Mouse (Mus musculus) MEL (cell line): Measurements from ENCODE around the gene Ninl.

Source experiments
- CHD1 ChIP-seq: IDR thresholded peaks from 2 replicates; pipeline ENCODE4 v1.6.1; 2012; ENCODE audit warnings: low read depth, mild to moderate bottlenecking, inconsistent platforms, low read length, improper control_type of control experiment
- CTCF ChIP-seq, 3 experiments: IDR thresholded peaks in 2 of 3; conservative IDR thresholded peaks in 1 of 3; 2 replicates each; pipeline ENCODE4 v1.5.1; 2011 to 2012; ENCODE audit warnings: low read length in 3 of 3, low read depth in 2 of 3, mild to moderate bottlenecking in 2 of 3, improper control_type of control experiment in 1 of 3, inconsistent platforms in 1 of 3, mixed read lengths in 1 of 3, moderate library complexity in 1 of 3; ENCODE audit not compliant: control insufficient read depth in 1 of 3, insufficient read depth in 1 of 3, poor library complexity in 1 of 3, severe bottlenecking in 1 of 3
- GABPA ChIP-seq: IDR thresholded peaks from 2 replicates; pipeline ENCODE4 v1.6.1; 2012; ENCODE audit warnings: low read depth, mild to moderate bottlenecking, inconsistent platforms, low read length, improper control_type of control experiment, moderate library complexity
- GATA1 ChIP-seq: IDR thresholded peaks from 2 replicates; pipeline ENCODE4 v1.6.1; 2011; ENCODE audit warnings: low read depth, low read length, improper control_type of control experiment
- MAFK ChIP-seq: IDR thresholded peaks from 2 replicates; pipeline ENCODE4 v1.6.1; 2011; ENCODE audit warnings: low read depth, mild to moderate bottlenecking, low read length, improper control_type of control experiment, borderline replicate concordance
- MAX ChIP-seq: IDR thresholded peaks from 2 replicates; pipeline ENCODE4 v1.6.1; 2011; ENCODE audit warnings: low read length, improper control_type of control experiment
- MEF2A ChIP-seq: IDR thresholded peaks from 2 replicates; pipeline ENCODE4 v1.6.1; 2014; ENCODE audit warnings: low read depth, mild to moderate bottlenecking, inconsistent platforms, low read length, improper control_type of control experiment; ENCODE audit not compliant: poor library complexity, insufficient replicate concordance, severe bottlenecking; ENCODE audit errors: extremely low read depth
- POLR2A ChIP-seq, 2 experiments: IDR thresholded peaks; 2 replicates each; pipeline ENCODE4 v1.6.1; 2011 to 2012; ENCODE audit warnings: low read length in 2 of 2, mild to moderate bottlenecking in 2 of 2, control low read depth in 1 of 2, improper control_type of control experiment in 1 of 2, low read depth in 1 of 2, moderate library complexity in 1 of 2; ENCODE audit not compliant: control insufficient read depth in 1 of 2, insufficient read depth in 1 of 2, poor library complexity in 1 of 2
- RCOR1 ChIP-seq: IDR thresholded peaks from 2 replicates; pipeline ENCODE4 v1.6.1; 2012; ENCODE audit warnings: low read depth, mild to moderate bottlenecking, inconsistent platforms, low read length, improper control_type of control experiment
- SMC3 ChIP-seq: IDR thresholded peaks from 2 replicates; pipeline ENCODE4 v1.6.1; 2011; ENCODE audit warnings: low read depth, low read length, improper control_type of control experiment
- USF1 ChIP-seq: IDR thresholded peaks from 2 replicates; pipeline ENCODE4 v1.6.1; 2014; ENCODE audit warnings: low read depth, mild to moderate bottlenecking, inconsistent platforms, low read length, improper control_type of control experiment, moderate library complexity
- ZC3H11A ChIP-seq: IDR thresholded peaks from 2 replicates; pipeline ENCODE4 v1.6.1; 2012; ENCODE audit warnings: low read depth, mild to moderate bottlenecking, inconsistent platforms, low read length, improper control_type of control experiment

- no peak for TF ChIP-seq CTCF (IDR thresholded peaks at IDR 0.05 in 2 of 3, conservative IDR thresholded peaks at IDR 0.05 in 1 of 3; ENCODE audit: control insufficient read depth in 1 of 3, insufficient read depth in 1 of 3, low read depth in 2 of 3, low read length in 3 of 3, poor library complexity in 1 of 3, severe bottlenecking in 1 of 3)
- no peak for TF ChIP-seq GABPA
- TF ChIP-seq MEF2A, result no peak
- TF ChIP-seq POLR2A (IDR thresholded peaks at IDR 0.05; ENCODE audit: control insufficient read depth in 1 of 2, insufficient read depth in 1 of 2, low read depth in 1 of 2, low read length in 2 of 2, poor library complexity in 1 of 2), result no peak
- TF ChIP-seq GATA1, result no peak
- no peak for TF ChIP-seq ZC3H11A
- TF ChIP-seq MAX, result no peak
- no peak for TF ChIP-seq USF1
- peak; percentile 63; the same call in 1 of the 2 replicates for TF ChIP-seq RCOR1
- no peak for TF ChIP-seq MAFK
- TF ChIP-seq CHD1, result no peak
- TF ChIP-seq SMC3, result no peak
Measured at GRCm38 (mm10) chr2:150915786-150916185, 123.4 kb downstream of the Ninl start.
